Mouse (Mus musculus) liver, embryonic 15.5 days (tissue): ENCODE data around the gene Gtpbp2. TPM values are rescaled to one million over a fixed set of nuclear protein-coding genes. Genes with fewer than 3 reads are reported as not detected.

Experiments
- ATAC-seq: fragments of 200-750 bp; cut with Nextera tagmentation; 2 replicates; pipeline ENCODE4 v1.8.0; 2017; ENCODE audit warnings: moderate number of reproducible peaks, mild to moderate bottlenecking, moderate library complexity; ENCODE audit not compliant: insufficient read depth
- H3K27ac ChIP-seq: fragments of 300-500 bp; sonication (generic); replicated peaks from 2 replicates; pipeline ENCODE4 v1.5.1; 2015; ENCODE audit warnings: mild to moderate bottlenecking, inconsistent platforms
- H3K27me3 ChIP-seq: fragments of 300-500 bp; sonication (generic); 2 replicates; pipeline ENCODE4 v1.6.1; 2015; ENCODE audit warnings: mild to moderate bottlenecking, inconsistent platforms
- H3K36me3 ChIP-seq: fragments of 300-500 bp; sonication (generic); replicated peaks from 2 replicates; pipeline ENCODE4 v1.6.1; 2015; ENCODE audit warnings: moderate library complexity, mild to moderate bottlenecking, inconsistent platforms
- H3K4me1 ChIP-seq: fragments of 300-500 bp; sonication (generic); replicated peaks from 2 replicates; pipeline ENCODE4 v1.6.1; 2015; ENCODE audit warnings: inconsistent platforms
- H3K4me2 ChIP-seq: fragments of 300-500 bp; sonication (generic); 2 replicates; pipeline ENCODE4 v1.6.1; 2015; ENCODE audit warnings: moderate library complexity, mild to moderate bottlenecking, inconsistent platforms
- H3K4me3 ChIP-seq: fragments of 300-500 bp; sonication (generic); replicated peaks from 2 replicates; pipeline ENCODE4 v1.5.1; 2015; ENCODE audit warnings: mild to moderate bottlenecking, inconsistent platforms
- H3K9ac ChIP-seq: fragments of 300-500 bp; sonication (generic); 2 replicates; pipeline ENCODE4 v1.6.1; 2015; ENCODE audit warnings: moderate library complexity, mild to moderate bottlenecking, inconsistent platforms
- H3K9me3 ChIP-seq: fragments of 300-500 bp; sonication (generic); replicated peaks from 2 replicates; pipeline ENCODE4 v1.6.1; 2016; ENCODE audit warnings: inconsistent platforms
- WGBS: fragments of 180-500 bp; shearing (Covaris S2); methylation state at CpG from one replicate; pipeline ENCODE4 v1.1.7; 2015; ENCODE audit warnings: mixed read lengths; ENCODE audit not compliant: insufficient replicate concordance; 5-methylcytosine and 5-hydroxymethylcytosine counted together
- polyA plus RNA-seq: library from polyadenylated mRNA; unstranded; fragments of >200 nt; fragmentation: Nextera tagmentation; extraction: Ambion mirVana; gene quantifications from 2 replicates; pipeline ENCODE4 v1.2.1, GENCODE M21; 2015

Gene Gtpbp2
- polyA plus RNA-seq, 1 experiment from 2014 or later = 33.2 TPM

DNA sequence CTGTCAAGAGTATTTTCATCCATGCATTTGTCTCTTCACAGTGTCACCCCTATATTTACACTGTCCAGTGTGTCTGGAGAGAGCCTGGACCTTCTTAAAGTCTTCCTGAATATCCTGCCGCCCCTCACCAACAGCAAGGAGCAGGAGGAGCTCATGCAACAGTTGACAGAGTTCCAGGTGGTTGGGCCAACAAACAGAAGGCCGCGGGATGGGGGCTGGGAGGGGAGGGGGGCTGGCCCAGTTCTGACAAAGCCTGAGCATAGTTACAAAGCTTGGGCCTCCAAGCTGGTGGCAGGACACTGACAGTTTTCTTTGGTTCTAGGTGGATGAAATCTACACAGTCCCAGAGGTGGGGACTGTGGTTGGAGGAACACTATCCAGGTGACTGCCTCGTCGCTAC is 5.4 kb downstream of the Gtpbp2 start:
- no peak for ATAC-seq
- Histone ChIP-seq H3K9me3 (no peaks in the 10 kb centered on the region), H3K4me1 (peaks cover 45% of the 10 kb centered on the region), H3K4me3 (no peak overlapping the region), H3K9ac (no peak overlapping the region), H3K4me2 (no peak overlapping the region), H3K27me3 (no peaks in the 10 kb centered on the region), H3K36me3 (peaks cover 96% of the 10 kb centered on the region), H3K27ac (no peak overlapping the region)
- 83% methylated on average over 5 of the region's 5 CpGs for WGBS

DNA sequence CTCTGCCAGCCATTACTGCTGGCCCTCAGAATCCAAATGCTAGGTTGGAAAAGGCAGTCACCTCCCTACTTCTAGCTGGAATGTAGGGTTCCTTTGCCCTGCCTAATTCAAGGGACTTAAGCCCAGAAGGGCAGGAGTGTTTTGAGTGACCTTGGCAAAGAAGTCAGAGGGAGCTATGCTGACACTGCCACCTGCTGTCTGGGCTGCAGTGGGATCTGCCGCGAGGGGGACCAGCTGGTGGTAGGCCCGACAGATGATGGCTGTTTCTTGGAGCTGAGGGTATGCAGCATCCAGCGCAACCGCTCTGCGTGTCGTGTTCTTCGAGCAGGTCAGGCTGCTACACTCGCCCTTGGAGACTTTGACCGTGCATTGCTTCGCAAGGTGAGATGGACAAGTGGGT is 6.2 kb downstream of the Gtpbp2 start:
- 85% methylated on average over 11 of the region's 11 CpGs for WGBS
- ATAC-seq = no peak
- no peaks in the 10 kb centered on the region for H3K9me3 ChIP-seq
- no peaks in the 10 kb centered on the region for H3K27me3 ChIP-seq
- H3K9ac ChIP-seq = no peak overlapping the region
- peaks cover 99% of the 10 kb centered on the region for H3K36me3 ChIP-seq
- no peak overlapping the region for H3K4me3 ChIP-seq
- no peak overlapping the region for H3K27ac ChIP-seq
- no peak overlapping the region for H3K4me2 ChIP-seq
- peaks cover 39% of the 10 kb centered on the region for H3K4me1 ChIP-seq

DNA sequence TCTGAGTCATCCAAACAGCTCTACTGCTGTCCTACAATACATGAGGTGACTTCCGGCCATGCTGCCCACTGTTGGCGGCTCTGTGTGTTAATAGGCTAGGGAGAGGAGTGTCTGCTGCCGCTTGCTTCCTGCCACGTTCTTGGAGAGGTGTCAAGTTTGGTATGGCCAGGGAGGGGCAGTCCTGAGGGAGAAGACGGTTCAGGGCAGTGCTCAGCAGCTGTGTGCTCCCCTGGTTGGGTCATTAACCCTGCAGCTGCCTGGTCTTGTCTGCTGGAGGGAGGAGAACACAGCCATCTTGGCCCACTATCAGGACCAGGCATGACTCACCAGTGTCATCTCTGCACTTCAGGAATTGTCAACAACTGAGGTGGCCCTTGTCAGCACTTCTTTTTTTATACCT is 7.5 kb downstream of the Gtpbp2 start:
- ATAC-seq = peak; percentile 43
- Histone ChIP-seq H3K27ac (peak overlapping the region; percentile 9), H3K36me3 (peaks cover 100% of the 10 kb centered on the region)

DNA sequence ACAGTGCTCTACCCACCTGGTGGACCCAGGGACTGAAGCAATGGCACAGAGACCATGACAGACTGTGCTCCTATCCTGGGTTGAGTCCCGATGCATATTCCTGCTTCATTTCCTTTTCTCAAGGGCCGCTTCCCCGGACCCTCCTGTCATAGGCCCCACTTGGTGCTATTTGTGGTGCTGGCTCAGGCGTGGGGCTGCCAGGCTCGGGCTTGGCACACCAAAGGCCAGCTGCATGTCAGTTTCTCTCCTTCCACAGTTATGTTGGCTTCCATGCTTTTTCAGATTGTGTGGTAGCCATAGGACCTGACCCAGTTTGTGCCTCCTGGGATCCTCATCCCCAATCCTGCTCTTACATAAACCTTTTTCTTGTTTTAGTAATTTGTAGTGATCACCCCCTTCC is 7.9 kb downstream of the Gtpbp2 start:
- Histone ChIP-seq H3K4me1 (peaks cover 21% of the 10 kb centered on the region), H3K4me3 (no peak overlapping the region), H3K27ac (peak overlapping the region; percentile 9; the same call in 1 of the 2 replicates), H3K9me3 (no peaks in the 10 kb centered on the region), H3K36me3 (peaks cover 100% of the 10 kb centered on the region), H3K27me3 (no peaks in the 10 kb centered on the region), H3K4me2 (no peak overlapping the region), H3K9ac (no peak overlapping the region)
- ATAC-seq = no peak
- WGBS = 92% methylated on average over 5 of the region's 5 CpGs

More for the DNA sequence above, 7.5 kb downstream of the Gtpbp2 start:
- WGBS = 56% methylated on average over 5 of the region's 5 CpGs
- Histone ChIP-seq H3K9me3 (no peaks in the 10 kb centered on the region), H3K4me3 (no peak overlapping the region), H3K27me3 (no peaks in the 10 kb centered on the region), H3K4me2 (no peak overlapping the region), H3K9ac (no peak overlapping the region), H3K4me1 (peaks cover 26% of the 10 kb centered on the region)

DNA sequence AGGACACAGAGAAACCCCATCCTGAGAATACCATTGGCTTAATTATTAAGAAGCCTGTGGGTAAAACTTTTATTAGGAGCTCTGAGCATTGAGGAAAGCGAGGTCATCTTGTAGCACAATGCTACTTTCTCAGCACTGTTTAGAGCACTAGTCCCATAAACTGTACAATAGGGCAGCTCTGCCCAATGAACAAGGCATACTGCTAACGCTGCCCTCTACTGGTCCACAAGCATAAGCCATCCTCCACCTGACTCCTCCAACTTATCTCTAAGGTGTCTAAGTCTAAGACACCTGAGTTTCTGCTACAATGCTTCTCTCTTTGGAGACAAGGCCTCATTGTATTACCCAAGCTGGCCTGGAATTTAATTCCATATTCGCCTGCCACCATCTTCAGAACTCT is 9.7 kb downstream of the Gtpbp2 start:
- no peak for ATAC-seq
- Histone ChIP-seq H3K36me3 (peaks cover 99% of the 10 kb centered on the region), H3K4me3 (no peak overlapping the region), H3K4me2 (no peak overlapping the region), H3K9ac (no peak overlapping the region), H3K27ac (no peak overlapping the region), H3K9me3 (no peaks in the 10 kb centered on the region), H3K4me1 (peaks cover 16% of the 10 kb centered on the region), H3K27me3 (no peaks in the 10 kb centered on the region)
- WGBS = 71% methylated on average over 3 of the region's 3 CpGs

DNA sequence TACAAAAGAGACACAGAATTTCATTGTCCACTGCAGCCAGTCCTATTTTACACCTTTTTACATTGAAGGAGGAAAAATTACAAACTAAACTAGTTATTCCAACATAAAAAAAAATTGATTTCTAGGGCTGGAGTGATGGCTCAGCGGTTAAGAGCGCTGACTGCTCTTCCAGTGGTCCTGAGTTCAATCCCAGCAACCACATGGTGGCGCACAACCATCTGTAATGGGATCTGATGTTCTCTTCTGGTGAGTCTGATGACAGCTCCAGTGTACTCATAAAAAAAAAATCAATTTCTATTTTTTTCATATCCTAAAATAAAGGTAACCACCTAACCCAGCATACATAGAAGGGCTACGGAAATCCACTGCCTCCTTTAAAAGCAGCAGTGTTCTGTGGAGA is 21.4 kb downstream of the Gtpbp2 start:
- Histone ChIP-seq H3K9ac (no peak overlapping the region), H3K27me3 (no peaks in the 10 kb centered on the region), H3K36me3 (peaks cover 99% of the 10 kb centered on the region), H3K9me3 (no peaks in the 10 kb centered on the region), H3K27ac (no peak overlapping the region), H3K4me2 (no peak overlapping the region), H3K4me3 (no peak overlapping the region), H3K4me1 (no peaks in the 10 kb centered on the region)
- no peak for ATAC-seq
- WGBS = 87% methylated on average over 4 of the region's 4 CpGs

DNA sequence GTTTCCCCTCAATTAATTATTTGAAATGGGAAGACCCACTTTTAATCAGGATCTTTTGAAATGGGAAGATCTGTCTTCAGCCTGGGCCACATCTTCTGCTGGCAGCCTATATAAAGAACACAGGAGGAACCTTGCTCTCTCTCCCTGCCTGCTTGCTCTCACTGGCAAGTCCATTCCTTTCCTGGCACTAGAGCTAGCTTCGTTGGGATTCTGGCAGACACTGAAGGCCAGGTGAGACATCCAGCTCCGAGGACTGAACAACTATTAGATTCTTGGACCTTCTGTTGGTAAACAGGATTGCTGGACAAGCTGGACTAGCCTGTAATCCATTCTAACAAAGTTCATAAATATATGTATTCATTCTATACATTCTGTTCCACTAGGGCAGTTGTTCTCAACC is 28.0 kb downstream of the Gtpbp2 start:
- Histone ChIP-seq H3K4me2 (no peak overlapping the region), H3K4me1 (no peaks in the 10 kb centered on the region), H3K27me3 (no peaks in the 10 kb centered on the region), H3K27ac (no peak overlapping the region), H3K9me3 (no peaks in the 10 kb centered on the region), H3K9ac (no peak overlapping the region), H3K36me3 (peaks cover 97% of the 10 kb centered on the region), H3K4me3 (no peak overlapping the region)
- 87% methylated on average over 2 of the region's 2 CpGs for WGBS
- ATAC-seq = no peak

DNA sequence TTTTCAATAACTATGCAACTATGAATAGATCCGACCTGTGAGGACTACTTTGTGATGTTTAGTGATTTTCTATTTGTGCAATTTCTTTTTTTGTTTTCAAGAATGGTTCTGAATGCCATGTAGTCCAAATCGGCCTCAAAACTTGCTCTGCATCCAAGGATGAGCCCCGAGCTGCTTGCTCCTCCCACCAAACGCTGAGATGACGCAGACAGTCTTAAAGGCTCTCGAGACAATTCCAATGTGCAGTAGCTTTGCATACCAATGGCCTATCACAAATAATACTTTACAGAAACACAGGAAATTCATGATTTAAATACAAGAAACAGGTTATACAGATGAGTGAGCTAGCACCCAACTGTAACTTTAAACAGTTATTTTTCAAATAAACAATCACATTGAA is 40.3 kb downstream of the Gtpbp2 start:
- Histone ChIP-seq H3K27ac (peak overlapping the region; percentile 98), H3K9ac (peak overlapping the region; percentile 85), H3K36me3 (peaks cover 59% of the 10 kb centered on the region), H3K4me2 (peak overlapping the region; percentile 84), H3K4me3 (peak overlapping the region; percentile 88), H3K27me3 (no peaks in the 10 kb centered on the region), H3K9me3 (no peaks in the 10 kb centered on the region), H3K4me1 (peaks cover 42% of the 10 kb centered on the region)
- WGBS = 32% methylated on average over 6 of the region's 6 CpGs
- ATAC-seq = no peak

DNA sequence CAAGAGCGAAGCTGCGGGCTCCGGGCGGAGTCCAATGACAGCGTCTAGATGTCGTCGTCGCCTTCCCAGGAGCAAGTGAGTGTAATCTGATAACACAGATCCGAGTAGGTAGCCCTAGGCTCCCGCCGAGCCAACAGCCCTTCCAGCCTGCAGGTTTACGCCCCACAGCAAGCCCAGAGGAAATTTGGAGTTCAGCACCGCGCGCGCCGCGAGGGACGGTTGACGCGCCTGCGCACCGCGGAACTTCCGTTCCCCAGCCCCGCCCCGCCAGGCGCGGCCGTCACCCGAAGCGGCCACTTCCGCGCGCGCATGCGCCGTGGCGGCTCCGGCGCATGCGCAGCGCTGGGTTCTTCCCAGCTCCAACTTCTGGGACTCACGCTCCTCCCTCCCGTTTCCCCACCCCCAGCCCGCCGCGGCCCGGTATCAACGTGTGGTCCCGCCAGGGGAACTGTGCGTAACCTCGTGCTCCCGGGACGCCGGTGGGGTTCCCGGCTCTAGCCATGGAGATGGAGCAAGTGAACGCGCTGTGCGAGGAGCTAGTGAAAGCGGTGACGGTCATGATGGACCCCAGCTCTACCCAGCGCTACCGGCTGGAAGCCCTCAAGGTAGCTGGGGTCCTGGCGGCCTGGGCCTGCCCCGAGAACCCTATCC is 41.7 kb downstream of the Gtpbp2 start, which contains the start of the genes Polh and Xpo5:
Polh (minus strand) TSS at position 225 of the 651 bp plus-strand sequence.
Xpo5 (plus strand) TSS at position 362 of the 651 bp plus-strand sequence.
- under 1% methylated on average over 66 of the region's 66 CpGs for WGBS
- Histone ChIP-seq H3K27me3 (no peaks in the 10 kb centered on the region), H3K9ac (peak within 1 kb of the TSS; percentile 86), H3K27ac (peak within 1 kb of the TSS; percentile 98), H3K36me3 (peaks cover 59% of the 10 kb centered on the region), H3K4me2 (peak within 1 kb of the TSS; percentile 84), H3K4me1 (peaks cover 42% of the 10 kb centered on the region), H3K9me3 (no peaks in the 10 kb centered on the region), H3K4me3 (peak within 1 kb of the TSS; percentile 88)
- peak; percentile 98 for ATAC-seq

DNA sequence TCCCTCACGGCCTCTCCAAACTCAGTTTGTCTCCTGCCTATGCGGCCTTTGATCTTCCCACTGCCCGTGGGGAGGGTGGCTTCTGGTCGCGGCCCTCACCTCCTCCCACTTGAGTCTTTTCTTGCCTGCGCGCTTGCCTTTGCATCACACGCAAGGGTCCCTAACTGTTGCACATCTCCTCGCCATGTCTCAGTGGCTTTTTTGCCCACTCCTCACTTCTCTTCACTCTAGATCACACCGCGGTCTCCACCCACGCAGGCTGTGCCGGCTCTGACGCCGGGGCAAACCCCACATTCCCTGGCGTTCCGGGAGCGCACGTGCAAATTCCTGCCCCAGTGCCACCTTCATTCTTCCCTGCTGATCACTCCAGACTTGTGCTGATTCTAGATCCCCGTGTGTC is 42.2 kb downstream of the Gtpbp2 start:
- peak overlapping the region; percentile 98 for H3K27ac ChIP-seq
- peak overlapping the region; percentile 86 for H3K9ac ChIP-seq
- peak overlapping the region; percentile 88 for H3K4me3 ChIP-seq
- peaks cover 59% of the 10 kb centered on the region for H3K36me3 ChIP-seq
- H3K9me3 ChIP-seq = no peaks in the 10 kb centered on the region
- H3K4me1 ChIP-seq = peaks cover 42% of the 10 kb centered on the region
- H3K4me2 ChIP-seq = peak overlapping the region; percentile 84
- H3K27me3 ChIP-seq = no peaks in the 10 kb centered on the region
- under 1% methylated on average over 20 of the region's 20 CpGs for WGBS
- peak; percentile 4; the same call in 1 of the 2 replicates for ATAC-seq

DNA sequence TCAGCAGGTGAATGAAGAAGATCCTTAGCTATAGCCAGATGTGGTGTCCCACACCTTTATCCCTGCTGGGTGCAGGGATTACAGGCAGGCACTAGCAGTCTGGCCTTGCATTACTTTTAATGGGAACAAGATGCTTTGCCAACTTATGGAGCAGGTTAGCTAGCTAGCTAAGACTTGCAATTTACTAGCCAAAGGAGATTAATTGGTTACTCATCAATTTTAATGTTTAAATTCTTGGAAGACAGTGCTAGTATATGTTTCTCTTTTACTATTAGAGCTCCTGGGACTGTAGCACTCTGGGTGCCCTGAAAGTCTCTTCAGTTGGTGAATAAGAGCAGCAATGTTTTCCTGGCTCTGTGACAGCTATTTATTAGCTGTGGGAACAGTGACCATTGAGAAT is 45.8 kb downstream of the Gtpbp2 start:
- Histone ChIP-seq H3K9me3 (no peaks in the 10 kb centered on the region), H3K27ac (no peak overlapping the region), H3K9ac (no peak overlapping the region), H3K4me1 (peaks cover 22% of the 10 kb centered on the region), H3K36me3 (peaks cover 67% of the 10 kb centered on the region), H3K4me3 (no peak overlapping the region), H3K4me2 (no peak overlapping the region), H3K27me3 (no peaks in the 10 kb centered on the region)
- no peak for ATAC-seq

DNA sequence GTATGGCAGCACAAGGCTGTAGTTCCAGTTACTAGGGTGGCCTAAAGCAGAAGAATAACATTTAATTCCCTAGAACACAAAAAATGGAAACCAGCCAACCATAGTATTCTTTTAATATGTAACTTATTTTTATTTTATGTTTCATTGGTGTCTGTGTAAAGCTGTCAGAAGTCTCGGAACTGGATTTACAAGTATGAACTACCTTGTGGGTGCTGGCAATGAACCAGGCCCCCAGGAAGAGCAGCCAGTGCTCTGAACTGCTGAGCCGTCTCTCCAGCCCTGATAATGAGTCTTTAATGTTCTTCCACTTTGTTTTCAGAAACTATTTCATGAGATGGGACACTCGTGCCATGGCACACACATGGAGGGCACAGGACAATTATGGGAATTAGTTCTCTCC is 49.7 kb downstream of the Gtpbp2 start:
- H3K36me3 ChIP-seq = peaks cover 94% of the 10 kb centered on the region
- no peaks in the 10 kb centered on the region for H3K9me3 ChIP-seq
- no peak for ATAC-seq
- H3K27me3 ChIP-seq = no peaks in the 10 kb centered on the region
- no peak overlapping the region for H3K4me2 ChIP-seq
- no peak overlapping the region for H3K9ac ChIP-seq
- H3K4me3 ChIP-seq = no peak overlapping the region
- H3K4me1 ChIP-seq = no peaks in the 10 kb centered on the region
- H3K27ac ChIP-seq = no peak overlapping the region
- WGBS = 76% methylated on average over 3 of the region's 3 CpGs
